Mouse (Mus musculus) forebrain, postnatal 0 days (tissue): ENCODE data around the gene Ipo11. TPM values are rescaled to one million over a fixed set of nuclear protein-coding genes. Genes with fewer than 3 reads are reported as not detected.

Experiments used
- ATAC-seq: fragments of 200-750 bp; cut with Nextera tagmentation; 2 replicates; pipeline ENCODE4 v1.8.0; 2017; ENCODE audit warnings: mild to moderate bottlenecking, moderate library complexity
- DNase-seq: peaks from one replicate; pipeline ENCODE4 v3.0.0-alpha.2; 2015
- H3K27ac ChIP-seq: fragments of 300-500 bp; sonication (generic); 2 replicates; pipeline ENCODE4 v1.5.1; 2014; ENCODE audit warnings: low read depth, mild to moderate bottlenecking, antibody characterized with exemption, low read length, moderate library complexity, mixed read lengths
- H3K27me3 ChIP-seq: fragments of 300-500 bp; sonication (generic); 2 replicates; pipeline ENCODE4 v1.6.1; 2014; ENCODE audit warnings: mild to moderate bottlenecking, low read length, mixed read lengths; ENCODE audit not compliant: insufficient read depth
- H3K36me3 ChIP-seq: fragments of 300-500 bp; sonication (generic); 2 replicates; pipeline ENCODE4 v1.6.1; 2014; ENCODE audit warnings: mild to moderate bottlenecking, moderate library complexity; ENCODE audit not compliant: insufficient read depth
- H3K4me1 ChIP-seq: fragments of 300-500 bp; sonication (generic); 2 replicates; pipeline ENCODE4 v1.6.1; 2014; ENCODE audit warnings: antibody characterized with exemption; ENCODE audit not compliant: insufficient read depth
- H3K4me2 ChIP-seq: fragments of 300-500 bp; sonication (generic); 2 replicates; pipeline ENCODE4 v1.6.1; 2014; ENCODE audit warnings: low read depth, mild to moderate bottlenecking, moderate library complexity
- H3K4me3 ChIP-seq: fragments of 300-500 bp; sonication (generic); 2 replicates; pipeline ENCODE4 v1.5.1; 2014; ENCODE audit warnings: low read depth, low read length, mixed read lengths
- H3K9ac ChIP-seq: fragments of 300-500 bp; sonication (generic); 2 replicates; pipeline ENCODE4 v1.6.1; 2014; ENCODE audit warnings: mild to moderate bottlenecking
- H3K9me3 ChIP-seq: fragments of 300-500 bp; sonication (generic); 2 replicates; pipeline ENCODE4 v1.6.1; 2016; ENCODE audit warnings: low read length
- CTCF ChIP-seq: sonication (generic); IDR thresholded peaks from 2 replicates; pipeline ENCODE4 v1.5.1; 2016; ENCODE audit warnings: antibody characterized with exemption, control low read depth, low read depth
- WGBS: fragments of 180-500 bp; shearing (Covaris S2); extraction: QIAGEN DNeasy Blood & Tissue Kit; methylation state at CpG from one replicate; pipeline ENCODE4 v1.1.7; 2014; 5-methylcytosine and 5-hydroxymethylcytosine counted together
- polyA plus RNA-seq: library from polyadenylated mRNA; unstranded; fragments of >200 nt; fragmentation: Nextera tagmentation; extraction: Ambion mirVana; gene quantifications from 2 replicates; pipeline ENCODE4 v1.2.1, GENCODE M21; 2015
- total RNA-seq: library from RNA; depleted of rRNA; stranded (reverse); fragments of >200 nt; gene quantifications from 2 replicates; pipeline ENCODE4 v1.2.3, GENCODE M21; 2014

Gene Ipo11
- total and polyA plus RNA-seq, 2 experiments from 2014 or later = 27.5 to 55.5 TPM

- H3K27ac ChIP-seq = no peak overlapping the region
- H3K27me3 ChIP-seq = no peaks in the 10 kb centered on the region
- DNase-seq (no peak), ATAC-seq (no peak)
- no peak overlapping the region for H3K4me3 ChIP-seq
- TF ChIP-seq CTCF = no peak
- 90% methylated on average over 3 of the region's 3 CpGs for WGBS
- peaks cover 33% of the 10 kb centered on the region for H3K36me3 ChIP-seq
- H3K4me1 ChIP-seq = no peaks in the 10 kb centered on the region
- H3K9me3 ChIP-seq = no peaks in the 10 kb centered on the region
- no peak overlapping the region for H3K9ac ChIP-seq
- no peak overlapping the region for H3K4me2 ChIP-seq
Observed at GRCm38 (mm10) chr13:106904637-106905036, 32.1 kb downstream of the Ipo11 start.

DNA sequence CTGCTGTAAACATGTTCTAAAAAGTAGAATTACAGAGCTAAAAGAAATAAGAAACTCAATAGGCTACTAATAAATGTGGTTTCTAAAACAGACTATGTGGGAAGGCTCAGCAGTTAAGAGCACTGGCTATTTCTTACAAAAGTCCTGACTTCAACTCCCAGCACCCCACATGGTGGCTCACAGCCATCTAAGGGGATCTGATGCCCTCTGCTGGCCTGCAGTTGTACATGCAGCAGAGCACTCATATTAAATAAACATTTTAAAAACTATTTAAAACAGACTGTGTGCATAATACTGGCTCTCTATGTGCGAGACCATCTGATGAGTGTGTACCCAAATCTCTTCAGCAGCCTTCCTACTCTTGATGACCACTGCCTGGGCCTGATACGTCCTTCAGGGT, 42.5 kb downstream of the Ipo11 start:
- Histone ChIP-seq H3K27ac (no peak overlapping the region), H3K4me2 (no peak overlapping the region), H3K9me3 (no peaks in the 10 kb centered on the region), H3K9ac (no peak overlapping the region), H3K4me3 (no peak overlapping the region), H3K27me3 (no peaks in the 10 kb centered on the region), H3K4me1 (no peaks in the 10 kb centered on the region), H3K36me3 (peaks cover 23% of the 10 kb centered on the region)
- TF ChIP-seq CTCF = peak; percentile 36; the same call in 1 of the 2 replicates
- DNase-seq (no peak), ATAC-seq (no peak)
- WGBS = 95% methylated on average over 2 of the region's 2 CpGs

GRCm38 (mm10) chr13:106893701-106894100, 43.1 kb downstream of the Ipo11 start:
- no peak overlapping the region for H3K9ac ChIP-seq
- 95% methylated on average over 5 of the region's 5 CpGs for WGBS

DNA sequence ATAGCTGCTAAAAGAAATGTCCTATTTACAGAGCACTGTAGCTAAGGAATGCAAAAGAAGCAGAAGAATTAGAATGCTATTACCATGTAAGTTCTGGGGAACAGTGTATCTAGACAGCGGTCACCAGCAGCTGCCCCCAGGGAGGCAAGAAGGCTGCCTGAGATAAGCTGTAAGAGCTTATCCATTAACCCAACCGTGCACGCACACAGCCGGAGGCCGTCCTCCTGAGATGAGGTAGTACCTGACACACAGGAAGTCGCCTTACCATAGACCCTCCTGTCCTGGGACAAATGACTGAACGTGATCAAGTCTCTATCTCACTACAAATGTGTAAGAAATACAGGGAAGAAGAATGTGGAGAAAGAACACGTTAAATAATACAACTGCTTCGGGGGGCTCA, 43.6 kb downstream of the Ipo11 start:
- 95% methylated on average over 9 of the region's 9 CpGs for WGBS
- DNase-seq = no peak
- Histone ChIP-seq H3K4me1 (no peaks in the 10 kb centered on the region), H3K4me2 (no peak overlapping the region), H3K27me3 (no peaks in the 10 kb centered on the region), H3K4me3 (no peak overlapping the region), H3K36me3 (peaks cover 19% of the 10 kb centered on the region), H3K27ac (no peak overlapping the region), H3K9ac (no peak overlapping the region), H3K9me3 (no peaks in the 10 kb centered on the region)
- ATAC-seq = no peak
- TF ChIP-seq CTCF = no peak

More at GRCm38 (mm10) chr13:106893701-106894100, 43.1 kb downstream of the Ipo11 start:
- DNase-seq (no peak), ATAC-seq (no peak)
- H3K27me3 ChIP-seq = no peaks in the 10 kb centered on the region
- no peaks in the 10 kb centered on the region for H3K9me3 ChIP-seq
- H3K4me1 ChIP-seq = no peaks in the 10 kb centered on the region
- no peak overlapping the region for H3K27ac ChIP-seq
- peaks cover 20% of the 10 kb centered on the region for H3K36me3 ChIP-seq
- TF ChIP-seq CTCF = no peak
- H3K4me3 ChIP-seq = no peak overlapping the region
- H3K4me2 ChIP-seq = no peak overlapping the region

- no peak for ATAC-seq
- no peak overlapping the region for H3K4me3 ChIP-seq
- no peak for DNase-seq
- H3K4me2 ChIP-seq = no peak overlapping the region
- H3K27ac ChIP-seq = no peak overlapping the region
- peaks cover 13% of the 10 kb centered on the region; the same call in 1 of the 2 replicates for H3K36me3 ChIP-seq
- no peak overlapping the region for H3K9ac ChIP-seq
- 98% methylated on average over 2 of the region's 2 CpGs for WGBS
- H3K27me3 ChIP-seq = no peaks in the 10 kb centered on the region
- H3K4me1 ChIP-seq = no peaks in the 10 kb centered on the region
- no peak for TF ChIP-seq CTCF
- H3K9me3 ChIP-seq = no peaks in the 10 kb centered on the region
Observed at GRCm38 (mm10) chr13:106887364-106887763, 49.4 kb downstream of the Ipo11 start.

- Histone ChIP-seq H3K9ac (no peak overlapping the region), H3K36me3 (peaks cover 15% of the 10 kb centered on the region; the same call in 1 of the 2 replicates), H3K27me3 (no peaks in the 10 kb centered on the region), H3K4me2 (no peak overlapping the region), H3K4me1 (no peaks in the 10 kb centered on the region), H3K27ac (no peak overlapping the region), H3K9me3 (no peaks in the 10 kb centered on the region), H3K4me3 (no peak overlapping the region)
- no peak for ATAC-seq
- TF ChIP-seq CTCF = no peak
- 97% methylated on average over 4 of the region's 4 CpGs for WGBS
- no peak for DNase-seq
Observed at GRCm38 (mm10) chr13:106884249-106884648, 52.5 kb downstream of the Ipo11 start.

GRCm38 (mm10) chr13:106876278-106876677, 60.5 kb downstream of the Ipo11 start:
- Histone ChIP-seq H3K36me3 (peaks cover 3% of the 10 kb centered on the region; the same call in 1 of the 2 replicates), H3K4me3 (no peak overlapping the region), H3K9me3 (no peaks in the 10 kb centered on the region), H3K9ac (no peak overlapping the region), H3K4me1 (no peaks in the 10 kb centered on the region), H3K4me2 (no peak overlapping the region), H3K27me3 (no peaks in the 10 kb centered on the region), H3K27ac (no peak overlapping the region)
- peak; percentile 32; the same call in 1 of the 2 replicates for TF ChIP-seq CTCF
- ATAC-seq = no peak
- DNase-seq = no peak
- WGBS = 97% methylated on average over 1 of the region's 1 CpGs
